Mouse (Mus musculus) lung, embryonic 15.5 days (tissue): ENCODE measurements around the gene Rgl2. TPM values are rescaled to one million over a fixed set of nuclear protein-coding genes. Genes with fewer than 3 reads are reported as not detected.
"Not testable (repeated sequence)": the region's sequence is repeated elsewhere in the genome, so short reads cannot be mapped to it uniquely, and the experiment has no call there.

ENCODE experiments used
- ATAC-seq: fragments of 200-750 bp; cut with Nextera tagmentation; 2 replicates; pipeline ENCODE4 v1.8.0; 2017; ENCODE audit warnings: moderate number of reproducible peaks, borderline replicate concordance; ENCODE audit not compliant: low FRiP score, low TSS enrichment; ENCODE audit errors: extremely low read depth
- H3K27ac ChIP-seq: fragments of 300-500 bp; sonication (generic); 2 replicates; pipeline ENCODE4 v1.5.1; 2015; ENCODE audit warnings: moderate library complexity, mild to moderate bottlenecking, inconsistent platforms
- H3K27me3 ChIP-seq: fragments of 300-500 bp; sonication (generic); 2 replicates; pipeline ENCODE4 v1.6.1; 2015; ENCODE audit warnings: inconsistent platforms
- H3K36me3 ChIP-seq: fragments of 300-500 bp; sonication (generic); 2 replicates; pipeline ENCODE4 v1.6.1; 2015; ENCODE audit warnings: inconsistent platforms
- H3K4me1 ChIP-seq: fragments of 300-500 bp; sonication (generic); 2 replicates; pipeline ENCODE4 v1.6.1; 2015; ENCODE audit warnings: inconsistent platforms
- H3K4me2 ChIP-seq: fragments of 300-500 bp; sonication (generic); 2 replicates; pipeline ENCODE4 v1.6.1; 2015; ENCODE audit warnings: inconsistent platforms, mild to moderate bottlenecking, moderate library complexity
- H3K4me3 ChIP-seq: fragments of 300-500 bp; sonication (generic); 2 replicates; pipeline ENCODE4 v1.5.1; 2015; ENCODE audit warnings: mild to moderate bottlenecking, inconsistent platforms
- H3K9ac ChIP-seq: fragments of 300-500 bp; sonication (generic); 2 replicates; pipeline ENCODE4 v1.6.1; 2015; ENCODE audit warnings: inconsistent platforms
- H3K9me3 ChIP-seq: fragments of 300-500 bp; sonication (generic); 2 replicates; pipeline ENCODE4 v1.6.1; 2016; ENCODE audit warnings: inconsistent platforms
- WGBS: fragments of 180-500 bp; shearing (Covaris S2); methylation state at CpG from one replicate; pipeline ENCODE4 v1.1.7; 2015; 5-methylcytosine and 5-hydroxymethylcytosine counted together
- polyA plus RNA-seq: library from polyadenylated mRNA; unstranded; fragments of >200 nt; fragmentation: Nextera tagmentation; extraction: Ambion mirVana; gene quantifications from 2 replicates; pipeline ENCODE4 v1.2.1, GENCODE M21; 2015

Rgl2 gene
- polyA plus RNA-seq, 1 experiment from 2014 or later = 57.8 TPM

DNA sequence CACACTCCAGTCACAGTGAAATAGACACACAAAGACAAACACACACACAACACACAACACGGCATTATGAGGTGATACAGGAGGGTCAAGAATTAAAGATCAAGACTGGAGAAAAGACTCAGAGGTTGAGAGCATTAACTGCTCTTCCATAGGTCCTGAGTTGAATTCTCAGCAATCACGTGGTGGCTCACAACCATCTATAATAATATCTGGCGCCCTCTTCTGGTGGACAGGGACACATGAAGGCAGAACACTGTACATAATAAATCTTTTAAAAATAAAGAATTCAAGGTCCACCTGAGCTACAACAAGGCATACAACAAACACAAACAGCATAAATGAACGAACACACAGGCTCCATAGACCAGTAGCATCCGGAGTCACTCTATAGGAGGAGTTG, 39.6 kb downstream of the Rgl2 start:
- H3K27ac ChIP-seq = no peak overlapping the region
- 28% methylated on average over 5 of the region's 5 CpGs for WGBS
- no peaks in the 10 kb centered on the region for H3K9me3 ChIP-seq
- H3K9ac ChIP-seq = no peak overlapping the region
- peaks cover 8% of the 10 kb centered on the region; the same call in 1 of the 2 replicates for H3K36me3 ChIP-seq
- H3K4me3 ChIP-seq = no peak overlapping the region
- no peak for ATAC-seq
- no peak overlapping the region for H3K4me2 ChIP-seq
- H3K27me3 ChIP-seq = no peaks in the 10 kb centered on the region; the same call in 1 of the 2 replicates
- H3K4me1 ChIP-seq = no peaks in the 10 kb centered on the region

- H3K4me3 ChIP-seq = no peak overlapping the region
- H3K4me1 ChIP-seq = no peaks in the 10 kb centered on the region
- no peaks in the 10 kb centered on the region for H3K9me3 ChIP-seq
- H3K4me2 ChIP-seq = no peak overlapping the region
- no peak for ATAC-seq
- H3K27me3 ChIP-seq = no peaks in the 10 kb centered on the region; the same call in 1 of the 2 replicates
- H3K27ac ChIP-seq = no peak overlapping the region
- WGBS = 76% methylated on average over 4 of the region's 4 CpGs
- H3K9ac ChIP-seq = no peak overlapping the region
- H3K36me3 ChIP-seq = peaks cover 8% of the 10 kb centered on the region; the same call in 1 of the 2 replicates
Measured at GRCm38 (mm10) chr17:33969394-33969793, 40.1 kb downstream of the Rgl2 start.

- H3K27me3 ChIP-seq = peaks cover 19% of the 10 kb centered on the region
- no peaks in the 10 kb centered on the region for H3K36me3 ChIP-seq
- H3K27ac ChIP-seq = no peak overlapping the region
- H3K4me3 ChIP-seq = no peak overlapping the region
- WGBS = 4% methylated on average over 1 of the region's 1 CpGs
- peak; percentile 65; the same call in 1 of the 2 replicates for ATAC-seq
- no peak overlapping the region for H3K9ac ChIP-seq
- no peaks in the 10 kb centered on the region for H3K9me3 ChIP-seq
- no peak overlapping the region for H3K4me2 ChIP-seq
- H3K4me1 ChIP-seq = peaks cover under 1% of the 10 kb centered on the region
Measured at GRCm38 (mm10) chr17:33972691-33973090, 43.3 kb downstream of the Rgl2 start.

DNA sequence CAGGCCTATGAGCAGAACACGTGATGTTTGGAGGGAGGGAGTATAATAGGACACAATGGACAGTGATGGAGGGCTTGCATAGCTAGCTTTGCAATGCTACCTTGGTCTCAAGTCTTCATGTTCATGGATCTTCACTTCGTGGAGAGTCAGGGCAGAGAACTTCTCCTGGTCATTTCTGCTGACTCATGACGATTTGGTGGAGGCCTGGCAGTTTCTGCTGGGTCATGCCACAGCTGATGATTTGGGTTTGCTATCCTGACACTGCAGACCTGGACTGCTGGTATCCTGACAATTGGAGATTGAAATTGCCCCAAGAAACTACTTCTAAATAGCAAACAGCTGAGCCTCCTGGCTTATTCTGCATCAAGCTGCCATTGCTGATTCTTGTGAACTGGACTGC, 44.2 kb downstream of the Rgl2 start:
- Histone ChIP-seq H3K4me1 (peaks cover 10% of the 10 kb centered on the region), H3K9ac (no peak overlapping the region), H3K27me3 (peaks cover 28% of the 10 kb centered on the region), H3K36me3 (no peaks in the 10 kb centered on the region), H3K9me3 (no peaks in the 10 kb centered on the region), H3K27ac (no peak overlapping the region), H3K4me3 (no peak overlapping the region), H3K4me2 (no peak overlapping the region)
- 42% methylated on average over 3 of the region's 3 CpGs for WGBS
- ATAC-seq = no peak

GRCm38 (mm10) chr17:33977861-33978557, 48.7 kb downstream of the Rgl2 start:
- no peak overlapping the region for H3K27ac ChIP-seq
- peaks cover 37% of the 10 kb centered on the region for H3K4me1 ChIP-seq
- H3K27me3 ChIP-seq = peaks cover 46% of the 10 kb centered on the region
- WGBS = 2% methylated on average over 57 of the region's 57 CpGs
- H3K9me3 ChIP-seq = no peaks in the 10 kb centered on the region
- H3K4me3 ChIP-seq = peak overlapping the region; percentile 34
- no peak for ATAC-seq
- H3K36me3 ChIP-seq = no peaks in the 10 kb centered on the region
- peak overlapping the region; percentile 62 for H3K4me2 ChIP-seq
- no peak overlapping the region for H3K9ac ChIP-seq

- Histone ChIP-seq H3K27me3 (peaks cover 46% of the 10 kb centered on the region), H3K9me3 (no peaks in the 10 kb centered on the region), H3K4me3 (peak overlapping the region; percentile 34), H3K4me2 (peak overlapping the region; percentile 62), H3K27ac (no peak overlapping the region), H3K36me3 (no peaks in the 10 kb centered on the region), H3K4me1 (peaks cover 37% of the 10 kb centered on the region), H3K9ac (no peak overlapping the region)
- peak; percentile 44; the same call in 1 of the 2 replicates for ATAC-seq
- 1% methylated on average over 16 of the region's 17 CpGs for WGBS
Measured at GRCm38 (mm10) chr17:33978631-33979031, 49.3 kb downstream of the Rgl2 start.

DNA sequence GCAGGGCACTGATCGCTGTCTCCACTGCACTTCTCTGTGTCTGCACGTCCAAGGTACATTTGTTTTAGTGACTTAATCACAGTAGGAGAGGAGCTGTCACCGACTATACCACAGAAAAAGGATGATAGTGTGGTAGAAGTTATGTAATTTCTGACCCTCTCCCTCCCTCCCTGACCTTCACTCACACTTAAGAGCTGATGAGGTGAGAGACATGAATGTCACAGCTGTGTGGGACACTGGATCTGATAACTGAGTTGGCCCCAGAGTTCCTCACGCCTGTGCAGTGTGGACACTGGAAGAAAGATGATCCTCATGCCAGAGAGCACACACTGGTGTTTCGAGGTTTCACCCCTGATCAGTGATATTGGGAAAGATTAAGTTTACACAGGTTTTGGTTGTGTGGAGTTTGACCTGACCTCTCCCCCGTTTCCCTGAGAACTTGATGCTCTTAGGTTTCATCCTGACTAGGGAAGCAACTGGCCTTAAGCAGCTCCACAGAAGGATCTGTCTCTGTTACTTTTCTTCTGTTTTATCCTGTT, 50.2 kb downstream of the Rgl2 start:
- H3K9ac ChIP-seq = no peak overlapping the region
- no peak overlapping the region for H3K4me2 ChIP-seq
- no peak for ATAC-seq
- H3K4me3 ChIP-seq = no peak overlapping the region
- no peaks in the 10 kb centered on the region for H3K9me3 ChIP-seq
- no peak overlapping the region for H3K27ac ChIP-seq
- WGBS = 36% methylated on average over 6 of the region's 6 CpGs
- peaks cover 37% of the 10 kb centered on the region for H3K4me1 ChIP-seq
- peaks cover 46% of the 10 kb centered on the region for H3K27me3 ChIP-seq
- H3K36me3 ChIP-seq = no peaks in the 10 kb centered on the region

GRCm38 (mm10) chr17:33980181-33981035, 51.1 kb downstream of the Rgl2 start:
- peak overlapping the region; percentile 16; the same call in 1 of the 2 replicates for H3K9ac ChIP-seq
- H3K4me2 ChIP-seq = peak overlapping the region; percentile 78
- no peaks in the 10 kb centered on the region for H3K36me3 ChIP-seq
- WGBS = 64% methylated on average over 19 of the region's 19 CpGs
- peak overlapping the region; percentile 50 for H3K4me3 ChIP-seq
- peak overlapping the region; percentile 76 for H3K27ac ChIP-seq
- no peak for ATAC-seq
- H3K4me1 ChIP-seq = peaks cover 37% of the 10 kb centered on the region
- H3K9me3 ChIP-seq = no peaks in the 10 kb centered on the region
- peaks cover 46% of the 10 kb centered on the region for H3K27me3 ChIP-seq

- WGBS = under 1% methylated on average over 27 of the region's 27 CpGs
Measured at GRCm38 (mm10) chr17:33981192-33981909, 52.0 kb downstream of the Rgl2 start.

GRCm38 (mm10) chr17:33982136-33982535, 52.8 kb downstream of the Rgl2 start:
- not testable (repeated sequence) for H3K9ac ChIP-seq, H3K4me3 ChIP-seq, ATAC-seq, H3K36me3 ChIP-seq, H3K27ac ChIP-seq, H3K9me3 ChIP-seq
- peaks cover 36% of the 10 kb centered on the region for H3K27me3 ChIP-seq
- peaks cover 37% of the 10 kb centered on the region for H3K4me1 ChIP-seq
- H3K4me2 ChIP-seq = peak overlapping the region; percentile 78; the same call in 1 of the 2 replicates
- 6% methylated on average over 8 of the region's 8 CpGs for WGBS

More at GRCm38 (mm10) chr17:33981192-33981909, 52.0 kb downstream of the Rgl2 start:
- H3K9me3 ChIP-seq, H3K36me3 ChIP-seq: not testable (repeated sequence)
- Histone ChIP-seq H3K4me2 (peak overlapping the region; percentile 78), H3K4me1 (peaks cover 37% of the 10 kb centered on the region), H3K27me3 (peaks cover 40% of the 10 kb centered on the region), H3K27ac (peak overlapping the region; percentile 84), H3K4me3 (peak overlapping the region; percentile 50), H3K9ac (peak overlapping the region; percentile 43)
- peak; percentile 92 for ATAC-seq
